Mouse (Mus musculus) C2C12 (cell line): ENCODE measurements around the gene Qprt. TPM values are rescaled to one million over a fixed set of nuclear protein-coding genes. Genes with fewer than 3 reads are reported as not detected.

ENCODE experiments used
- H3K27me3 ChIP-seq: one replicate; pipeline ENCODE4 v1.6.1; 2011; ENCODE audit not compliant: control insufficient read depth, insufficient read depth, insufficient read length
- H3K36me3 ChIP-seq: one replicate; pipeline ENCODE4 v1.6.1; 2011; ENCODE audit not compliant: control insufficient read depth, insufficient read depth
- H3K4me3 ChIP-seq: one replicate; pipeline ENCODE4 v1.5.1; 2011; ENCODE audit warnings: mild to moderate bottlenecking, control low read depth; ENCODE audit not compliant: poor library complexity, insufficient read depth, severe bottlenecking
- H3K79me2 ChIP-seq: one replicate; pipeline ENCODE4 v1.6.1; 2011; ENCODE audit not compliant: control insufficient read depth, insufficient read depth
- H3K79me3 ChIP-seq: one replicate; pipeline ENCODE4 v1.6.1; 2011; ENCODE audit warnings: low read depth, control low read depth
- H3ac ChIP-seq: one replicate; pipeline ENCODE3; 2011; ENCODE audit warnings: low read depth; ENCODE audit not compliant: control insufficient read depth, insufficient read length
- CEBPB ChIP-seq: IDR thresholded peaks from one replicate; pipeline ENCODE4 v1.6.1; 2011; ENCODE audit warnings: low read depth, mild to moderate bottlenecking, control low read depth, moderate library complexity
- CTCF ChIP-seq: IDR thresholded peaks from one replicate; pipeline ENCODE4 v1.5.1; 2011; ENCODE audit not compliant: control insufficient read depth, insufficient read depth, insufficient read length
- FOSL1 ChIP-seq: IDR thresholded peaks from one replicate; pipeline ENCODE4 v1.8.0; 2011; ENCODE audit warnings: mild to moderate bottlenecking, low read length; ENCODE audit not compliant: poor library complexity, insufficient read depth, severe bottlenecking
- MAX ChIP-seq: IDR thresholded peaks from one replicate; pipeline ENCODE4 v1.6.1; 2011; ENCODE audit warnings: mild to moderate bottlenecking, control low read depth
- MYOD1 ChIP-seq: IDR thresholded peaks from one replicate; pipeline ENCODE4 v1.6.1; 2011; ENCODE audit warnings: low read depth; ENCODE audit not compliant: control insufficient read depth, insufficient read length
- MYOG ChIP-seq: IDR thresholded peaks from one replicate; pipeline ENCODE4 v1.6.1; 2011; ENCODE audit not compliant: control insufficient read depth, insufficient read length; ENCODE audit errors: extremely low read depth
- USF1 ChIP-seq: IDR thresholded peaks from one replicate; pipeline ENCODE4 v1.6.1; 2011; ENCODE audit warnings: low read depth, mild to moderate bottlenecking, control low read depth, moderate library complexity
- polyA plus RNA-seq: library from polyadenylated mRNA; unstranded; fragments of >200 nt; fragmentation: generic; extraction: Trizol; gene quantifications from one replicate; pipeline ENCODE4 v1.2.1, GENCODE M21; 2012; ENCODE audit warnings: missing spikeins

Qprt gene
- polyA plus RNA-seq, 1 experiment: not detected

- Histone ChIP-seq H3K27me3 (no peaks in the 10 kb centered on the region), H3K36me3 (peaks cover 2% of the 10 kb centered on the region), H3K79me2 (peaks cover 2% of the 10 kb centered on the region), H3K4me3 (no peak overlapping the region), H3K79me3 (no peaks in the 10 kb centered on the region), H3ac (no peak overlapping the region)
- TF ChIP-seq MYOG (no peak), CTCF (no peak), MAX (no peak)
Observed at GRCm38 (mm10) chr7:127098521-127098920, 23.5 kb downstream of the Qprt start.

GRCm38 (mm10) chr7:127096456-127096855 is 25.6 kb downstream of the Qprt start:
- no peaks in the 10 kb centered on the region for H3K27me3 ChIP-seq
- peaks cover 14% of the 10 kb centered on the region for H3K79me3 ChIP-seq
- H3K36me3 ChIP-seq: peaks cover 14% of the 10 kb centered on the region
- TF ChIP-seq FOSL1 (no peak), MAX (no peak), USF1 (no peak), CTCF (no peak), MYOG (no peak), CEBPB (no peak), MYOD1 (no peak)
- peaks cover 23% of the 10 kb centered on the region for H3K79me2 ChIP-seq
- no peak overlapping the region for H3ac ChIP-seq
- H3K4me3 ChIP-seq: no peak overlapping the region

- no peak overlapping the region for H3ac ChIP-seq
- peaks cover 14% of the 10 kb centered on the region for H3K79me3 ChIP-seq
- no peaks in the 10 kb centered on the region for H3K27me3 ChIP-seq
- TF ChIP-seq MYOD1: no peak
- TF ChIP-seq USF1: no peak
- no peak for TF ChIP-seq CTCF
- no peak for TF ChIP-seq CEBPB
- no peak for TF ChIP-seq MAX
- no peak for TF ChIP-seq FOSL1
- TF ChIP-seq MYOG: no peak
- H3K4me3 ChIP-seq: no peak overlapping the region
- peaks cover 26% of the 10 kb centered on the region for H3K79me2 ChIP-seq
- peaks cover 14% of the 10 kb centered on the region for H3K36me3 ChIP-seq
Observed at GRCm38 (mm10) chr7:127093914-127094313, 28.1 kb downstream of the Qprt start.

GRCm38 (mm10) chr7:127091114-127091896 is 30.7 kb downstream of the Qprt start, which contains the start of gene AI467606:
Gene AI467606 (plus strand): TSS chr7:127091359.
- H3K4me3 ChIP-seq: peak within 1 kb of the TSS; percentile 63
- no peak for TF ChIP-seq MAX
- TF ChIP-seq MYOD1: peak; percentile 96
- no peak for TF ChIP-seq CEBPB
- H3K27me3 ChIP-seq: no peaks in the 10 kb centered on the region

GRCm38 (mm10) chr7:127090154-127091113 is 31.6 kb downstream of the Qprt start:
- peaks cover 14% of the 10 kb centered on the region for H3K36me3 ChIP-seq
- no peak overlapping the region for H3ac ChIP-seq
- H3K79me2 ChIP-seq: peaks cover 26% of the 10 kb centered on the region
- H3K4me3 ChIP-seq: no peak overlapping the region
- TF ChIP-seq CTCF: no peak
- TF ChIP-seq CEBPB: no peak
- no peak for TF ChIP-seq MAX
- TF ChIP-seq MYOD1: no peak
- no peak for TF ChIP-seq MYOG
- no peak for TF ChIP-seq FOSL1
- no peak for TF ChIP-seq USF1
- H3K27me3 ChIP-seq: no peaks in the 10 kb centered on the region
- peaks cover 14% of the 10 kb centered on the region for H3K79me3 ChIP-seq

More at GRCm38 (mm10) chr7:127091114-127091896, 30.7 kb downstream of the Qprt start, which contains the start of gene AI467606:
- peaks cover 26% of the 10 kb centered on the region for H3K79me2 ChIP-seq
- peaks cover 14% of the 10 kb centered on the region for H3K36me3 ChIP-seq
- H3K79me3 ChIP-seq: peaks cover 14% of the 10 kb centered on the region
- H3ac ChIP-seq: peak within 1 kb of the TSS; percentile 76
